Mouse (Mus musculus): Measurements from ENCODE around the gene Prss8. TPM values are rescaled to one million over a fixed set of nuclear protein-coding genes. Genes with fewer than 3 reads are reported as not detected.
A peak's percentile ranks its signal among the peaks of the same experiment; 100 is the strongest.

Gene Prss8
- total and polyA plus RNA-seq, 2 experiments from 2014 or later: 0.37 to 2.7 TPM

GRCm38 (mm10) chr7:127936216-127936884, 6.4 kb upstream of the Prss8 start:
- no peaks in the 10 kb centered on the region for H3K9me3 ChIP-seq (ENCODE audit: low read length)
- peak overlapping the region; percentile 83 for H3K9ac ChIP-seq (replicated peaks; ENCODE audit: low read length, poor library complexity, severe bottlenecking)
- TF ChIP-seq CTCF (IDR thresholded peaks at IDR 0.05): no peak
- WGBS: 55% methylated on average over 18 of the region's 18 CpGs
- H3K4me1 ChIP-seq (ENCODE audit: insufficient read depth, low read length): peaks cover 5% of the 10 kb centered on the region; the same call in 1 of the 2 replicates
- peak overlapping the region; percentile 69 for H3K4me3 ChIP-seq (ENCODE audit: low read depth, low read length)
- no peaks in the 10 kb centered on the region for H3K27me3 ChIP-seq (ENCODE audit: insufficient read depth, low read length)
- H3K36me3 ChIP-seq (ENCODE audit: insufficient read depth, low read length): no peaks in the 10 kb centered on the region
- DNase-seq (ENCODE audit: low spot score): no peak
- peak; percentile 5; the same call in 1 of the 2 replicates for ATAC-seq (ENCODE audit: low FRiP score)
- H3K27ac ChIP-seq (ENCODE audit: low read depth, low read length): peak overlapping the region; percentile 85
- H3K4me2 ChIP-seq (ENCODE audit: low read depth, low read length, poor library complexity, severe bottlenecking): peak overlapping the region; percentile 55

DNA sequence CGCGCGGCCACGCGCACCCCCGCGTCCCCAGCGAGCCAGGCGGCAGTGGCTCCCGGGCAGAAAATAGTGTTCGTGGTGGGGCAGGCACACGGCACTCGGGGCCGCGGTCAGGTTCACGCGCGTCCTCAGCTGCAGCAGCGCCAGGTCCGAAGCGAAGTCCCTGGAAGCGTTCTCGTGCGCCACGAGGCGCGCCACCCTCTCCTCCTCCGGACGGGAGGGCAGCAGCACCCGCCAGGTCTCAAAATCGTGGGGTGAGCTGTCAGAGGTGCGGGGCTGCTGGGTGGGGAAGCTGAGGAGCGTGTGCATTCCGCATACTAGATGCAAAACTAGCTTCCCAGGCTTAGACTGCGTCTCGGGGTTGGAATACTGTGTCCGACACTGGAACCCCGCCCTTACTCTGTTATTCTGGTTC, 5.8 kb upstream of the Prss8 start:
- no peak for TF ChIP-seq CTCF (IDR thresholded peaks at IDR 0.05)
- Histone ChIP-seq H3K4me3 (ENCODE audit: low read depth, low read length) (peak overlapping the region; percentile 69), H3K9me3 (ENCODE audit: low read length) (no peaks in the 10 kb centered on the region), H3K4me2 (ENCODE audit: low read depth, low read length, poor library complexity, severe bottlenecking) (peak overlapping the region; percentile 55), H3K36me3 (ENCODE audit: insufficient read depth, low read length) (no peaks in the 10 kb centered on the region), H3K9ac (replicated peaks; ENCODE audit: low read length, poor library complexity, severe bottlenecking) (peak overlapping the region; percentile 83), H3K27me3 (ENCODE audit: insufficient read depth, low read length) (no peaks in the 10 kb centered on the region), H3K4me1 (ENCODE audit: insufficient read depth, low read length) (peaks cover 5% of the 10 kb centered on the region; the same call in 1 of the 2 replicates), H3K27ac (ENCODE audit: low read depth, low read length) (peak overlapping the region; percentile 85)
- ATAC-seq (ENCODE audit: low FRiP score) (peak; percentile 41), DNase-seq (ENCODE audit: low spot score) (peak; percentile 33)
- WGBS: under 1% methylated on average over 33 of the region's 38 CpGs

GRCm38 (mm10) chr7:127935028-127935722, 5.3 kb upstream of the Prss8 start:
- WGBS: 6% methylated on average over 32 of the region's 32 CpGs
- peak; percentile 94 for ATAC-seq (ENCODE audit: low FRiP score)

DNA sequence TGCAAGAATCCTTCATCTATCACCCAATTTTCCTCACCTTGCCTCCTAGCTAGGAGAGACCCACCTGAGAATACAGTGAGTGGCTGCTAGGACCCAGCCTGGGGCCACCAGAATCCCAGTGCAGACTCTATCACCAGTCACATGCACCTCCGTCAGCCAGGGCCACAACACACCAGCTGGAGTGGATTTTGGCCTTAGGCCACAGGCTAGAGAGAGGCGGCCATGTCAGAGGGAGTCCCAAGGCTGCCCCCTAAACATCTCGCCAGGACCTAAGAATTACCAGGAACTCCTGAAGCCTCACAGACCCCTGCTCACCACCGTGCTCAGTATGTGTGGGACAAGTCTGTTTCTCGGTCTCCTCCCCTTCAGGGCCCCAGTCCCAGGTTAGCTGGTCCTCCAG, 4.2 kb upstream of the Prss8 start:
- peaks cover 8% of the 10 kb centered on the region; the same call in 1 of the 2 replicates for H3K27me3 ChIP-seq (ENCODE audit: insufficient read depth, low read length)
- no peak overlapping the region for H3K4me3 ChIP-seq (ENCODE audit: low read depth, low read length)
- no peak for TF ChIP-seq CTCF (IDR thresholded peaks at IDR 0.05)
- H3K9ac ChIP-seq (replicated peaks; ENCODE audit: low read length, poor library complexity, severe bottlenecking): no peak overlapping the region
- no peaks in the 10 kb centered on the region for H3K36me3 ChIP-seq (ENCODE audit: insufficient read depth, low read length)
- WGBS: 82% methylated on average over 5 of the region's 5 CpGs
- no peak for DNase-seq (ENCODE audit: low spot score)
- H3K4me2 ChIP-seq (ENCODE audit: low read depth, low read length, poor library complexity, severe bottlenecking): no peak overlapping the region
- H3K4me1 ChIP-seq (ENCODE audit: insufficient read depth, low read length): peaks cover 5% of the 10 kb centered on the region; the same call in 1 of the 2 replicates
- no peaks in the 10 kb centered on the region for H3K9me3 ChIP-seq (ENCODE audit: low read length)
- no peak overlapping the region for H3K27ac ChIP-seq (ENCODE audit: low read depth, low read length)
- ATAC-seq (ENCODE audit: low FRiP score): no peak

More at GRCm38 (mm10) chr7:127935028-127935722, 5.3 kb upstream of the Prss8 start:
- H3K4me2 ChIP-seq (ENCODE audit: low read depth, low read length, poor library complexity, severe bottlenecking): peak overlapping the region; percentile 55
- H3K4me3 ChIP-seq (ENCODE audit: low read depth, low read length): peak overlapping the region; percentile 69
- H3K9ac ChIP-seq (replicated peaks; ENCODE audit: low read length, poor library complexity, severe bottlenecking): peak overlapping the region; percentile 83
- no peaks in the 10 kb centered on the region for H3K9me3 ChIP-seq (ENCODE audit: low read length)
- no peaks in the 10 kb centered on the region for H3K36me3 ChIP-seq (ENCODE audit: insufficient read depth, low read length)
- peaks cover 5% of the 10 kb centered on the region; the same call in 1 of the 2 replicates for H3K4me1 ChIP-seq (ENCODE audit: insufficient read depth, low read length)
- peak; percentile 99 for TF ChIP-seq CTCF (IDR thresholded peaks at IDR 0.05)
- 0 out of 2 replicates have a peak, but pooled peaks cover 1% of the 10 kb centered on the region for H3K27me3 ChIP-seq (ENCODE audit: insufficient read depth, low read length)
- DNase-seq (ENCODE audit: low spot score): peak; percentile 95
- H3K27ac ChIP-seq (ENCODE audit: low read depth, low read length): peak overlapping the region; percentile 85

- no peaks in the 10 kb centered on the region for H3K36me3 ChIP-seq (ENCODE audit: insufficient read depth, low read length)
- no peak overlapping the region for H3K4me3 ChIP-seq (ENCODE audit: low read depth, low read length)
- peaks cover 5% of the 10 kb centered on the region; the same call in 1 of the 2 replicates for H3K4me1 ChIP-seq (ENCODE audit: insufficient read depth, low read length)
- DNase-seq (ENCODE audit: low spot score) (no peak), ATAC-seq (ENCODE audit: low FRiP score) (no peak)
- H3K9ac ChIP-seq (replicated peaks; ENCODE audit: low read length, poor library complexity, severe bottlenecking): no peak overlapping the region
- no peaks in the 10 kb centered on the region for H3K9me3 ChIP-seq (ENCODE audit: low read length)
- TF ChIP-seq CTCF (IDR thresholded peaks at IDR 0.05): no peak
- WGBS: 22% methylated on average over 13 of the region's 13 CpGs
- peaks cover 11% of the 10 kb centered on the region; the same call in 1 of the 2 replicates for H3K27me3 ChIP-seq (ENCODE audit: insufficient read depth, low read length)
- H3K27ac ChIP-seq (ENCODE audit: low read depth, low read length): no peak overlapping the region
- no peak overlapping the region for H3K4me2 ChIP-seq (ENCODE audit: low read depth, low read length, poor library complexity, severe bottlenecking)
These were observed 2.5 kb upstream of the Prss8 start for GRCm38 (mm10) chr7:127932273-127933031.

Measured in midbrain, postnatal 0 days (tissue).